Mouse (Mus musculus) kidney, postnatal 0 days (tissue): ENCODE measurements at regions not wholly inside any gene's neighbourhood (a gene's known extent, or its start where the extent isn't known, plus 50 kb on each side); places are given as distances from the start of the nearest gene placed in this dataset.

Source experiments
- ATAC-seq: fragments of 200-750 bp; cut with Nextera tagmentation; replicated peaks from 2 replicates; pipeline ENCODE4 v1.8.0; 2017; ENCODE audit warnings: low read depth, moderate number of reproducible peaks, moderate TSS enrichment, moderate library complexity; ENCODE audit not compliant: low FRiP score
- DNase-seq: peaks from one replicate; pipeline ENCODE4 v3.0.0-alpha.2; 2016; ENCODE audit warnings: low spot score
- H3K27ac ChIP-seq: fragments of 300-500 bp; sonication (generic); 2 replicates; pipeline ENCODE4 v1.5.1; 2014; ENCODE audit warnings: mild to moderate bottlenecking
- H3K27me3 ChIP-seq: fragments of 300-500 bp; sonication (generic); 2 replicates; pipeline ENCODE4 v1.6.1; 2014; ENCODE audit warnings: low read length, mixed read lengths; ENCODE audit not compliant: insufficient read depth
- H3K36me3 ChIP-seq: fragments of 300-500 bp; sonication (generic); 2 replicates; pipeline ENCODE4 v1.6.1; 2014; ENCODE audit warnings: low read length, mixed read lengths; ENCODE audit not compliant: insufficient read depth
- H3K4me1 ChIP-seq: fragments of 300-500 bp; sonication (generic); replicated peaks from 2 replicates; pipeline ENCODE4 v1.6.1; 2014; ENCODE audit warnings: antibody characterized with exemption, low read length, mixed read lengths; ENCODE audit not compliant: insufficient read depth
- H3K4me2 ChIP-seq: fragments of 300-500 bp; sonication (generic); 2 replicates; pipeline ENCODE4 v1.6.1; 2014; ENCODE audit warnings: mild to moderate bottlenecking, low read length, moderate library complexity, mixed read lengths
- H3K4me3 ChIP-seq: fragments of 300-500 bp; sonication (generic); replicated peaks from 2 replicates; pipeline ENCODE4 v1.5.1; 2014; ENCODE audit warnings: low read depth, low read length
- H3K9ac ChIP-seq: fragments of 300-500 bp; sonication (generic); 2 replicates; pipeline ENCODE4 v1.6.1; 2014; ENCODE audit warnings: low read depth, low read length
- H3K9me3 ChIP-seq: fragments of 300-500 bp; sonication (generic); replicated peaks from 2 replicates; pipeline ENCODE4 v1.6.1; 2016; ENCODE audit warnings: low read length, inconsistent platforms, mixed read lengths
- CTCF ChIP-seq: IDR thresholded peaks from 2 replicates; pipeline ENCODE4 v1.5.1; 2016; ENCODE audit warnings: antibody characterized with exemption, low read depth, mild to moderate bottlenecking, moderate library complexity
- WGBS: fragments of 180-500 bp; shearing (Covaris S2); extraction: QIAGEN DNeasy Blood & Tissue Kit; methylation state at CpG from one replicate; pipeline ENCODE4 v1.1.7; 2014; 5-methylcytosine and 5-hydroxymethylcytosine counted together

- no peak overlapping the region for H3K4me2 ChIP-seq
- H3K4me1 ChIP-seq = no peaks in the 10 kb centered on the region
- DNase-seq = peak; percentile 18
- H3K36me3 ChIP-seq = no peaks in the 10 kb centered on the region
- 56% methylated on average over 29 of the region's 29 CpGs for WGBS
- H3K27me3 ChIP-seq = no peaks in the 10 kb centered on the region
- no peak overlapping the region for H3K9ac ChIP-seq
- H3K4me3 ChIP-seq = no peak overlapping the region
- TF ChIP-seq CTCF = peak; percentile 47
- no peaks in the 10 kb centered on the region for H3K9me3 ChIP-seq
- no peak overlapping the region for H3K27ac ChIP-seq
- ATAC-seq = no peak
Observed at GRCm38 (mm10) chr8:107684721-107685691, 96.7 kb upstream of the Psmd7 start.

GRCm38 (mm10) chr8:107686936-107687335 lies 98.7 kb upstream of the Psmd7 start:
- Histone ChIP-seq H3K27ac (no peak overlapping the region), H3K4me1 (no peaks in the 10 kb centered on the region), H3K36me3 (no peaks in the 10 kb centered on the region), H3K9me3 (no peaks in the 10 kb centered on the region), H3K9ac (no peak overlapping the region), H3K27me3 (no peaks in the 10 kb centered on the region), H3K4me3 (no peak overlapping the region), H3K4me2 (no peak overlapping the region)
- no peak for TF ChIP-seq CTCF
- ATAC-seq (no peak), DNase-seq (no peak)
- WGBS = 64% methylated on average over 5 of the region's 5 CpGs

- TF ChIP-seq CTCF = no peak
- no peaks in the 10 kb centered on the region for H3K4me1 ChIP-seq
- H3K4me3 ChIP-seq = no peak overlapping the region
- no peak overlapping the region for H3K4me2 ChIP-seq
- WGBS = 96% methylated on average over 9 of the region's 9 CpGs
- H3K36me3 ChIP-seq = no peaks in the 10 kb centered on the region
- ATAC-seq (no peak), DNase-seq (no peak)
- H3K27me3 ChIP-seq = no peaks in the 10 kb centered on the region
- H3K9ac ChIP-seq = no peak overlapping the region
- H3K27ac ChIP-seq = no peak overlapping the region
- H3K9me3 ChIP-seq = no peaks in the 10 kb centered on the region
Observed at GRCm38 (mm10) chr8:107687529-107687928, 99.3 kb upstream of the Psmd7 start.

- no peaks in the 10 kb centered on the region for H3K9me3 ChIP-seq
- H3K27ac ChIP-seq = no peak overlapping the region
- H3K27me3 ChIP-seq = no peaks in the 10 kb centered on the region
- ATAC-seq = no peak
- no peak overlapping the region for H3K9ac ChIP-seq
- TF ChIP-seq CTCF = no peak
- H3K36me3 ChIP-seq = no peaks in the 10 kb centered on the region
- peak; percentile 14 for DNase-seq
- 80% methylated on average over 10 of the region's 10 CpGs for WGBS
- H3K4me2 ChIP-seq = no peak overlapping the region
- no peak overlapping the region for H3K4me3 ChIP-seq
- no peaks in the 10 kb centered on the region for H3K4me1 ChIP-seq
Observed at GRCm38 (mm10) chr8:107689020-107689419, 100.8 kb upstream of the Psmd7 start.

GRCm38 (mm10) chr8:107691251-107691650 lies 103.0 kb upstream of the Psmd7 start:
- TF ChIP-seq CTCF = no peak
- Histone ChIP-seq H3K9me3 (no peaks in the 10 kb centered on the region), H3K4me1 (no peaks in the 10 kb centered on the region), H3K27me3 (no peaks in the 10 kb centered on the region), H3K4me2 (no peak overlapping the region), H3K27ac (no peak overlapping the region), H3K9ac (no peak overlapping the region), H3K36me3 (no peaks in the 10 kb centered on the region), H3K4me3 (no peak overlapping the region)
- WGBS = 93% methylated on average over 4 of the region's 4 CpGs
- ATAC-seq = no peak
- DNase-seq = no peak

- no peak overlapping the region for H3K4me3 ChIP-seq
- H3K9me3 ChIP-seq = no peaks in the 10 kb centered on the region
- peak overlapping the region; percentile 30; the same call in 1 of the 2 replicates for H3K4me2 ChIP-seq
- no peaks in the 10 kb centered on the region for H3K36me3 ChIP-seq
- H3K27ac ChIP-seq = no peak overlapping the region
- no peaks in the 10 kb centered on the region; the same call in 1 of the 2 replicates for H3K4me1 ChIP-seq
- no peak for TF ChIP-seq CTCF
- peak; percentile 40 for DNase-seq
- ATAC-seq = no peak
- WGBS = 62% methylated on average over 20 of the region's 20 CpGs
- no peaks in the 10 kb centered on the region for H3K27me3 ChIP-seq
- H3K9ac ChIP-seq = no peak overlapping the region
Observed at GRCm38 (mm10) chr8:107696384-107697346, 108.4 kb upstream of the Psmd7 start.
